Mouse (Mus musculus): ENCODE measurements around the gene Ino80d. TPM values are rescaled to one million over a fixed set of nuclear protein-coding genes. Genes with fewer than 3 reads are reported as not detected.

The Ino80d gene
- total and polyA plus RNA-seq, 2 experiments from 2014 or later = 5.8 to 7.3 TPM

DNA sequence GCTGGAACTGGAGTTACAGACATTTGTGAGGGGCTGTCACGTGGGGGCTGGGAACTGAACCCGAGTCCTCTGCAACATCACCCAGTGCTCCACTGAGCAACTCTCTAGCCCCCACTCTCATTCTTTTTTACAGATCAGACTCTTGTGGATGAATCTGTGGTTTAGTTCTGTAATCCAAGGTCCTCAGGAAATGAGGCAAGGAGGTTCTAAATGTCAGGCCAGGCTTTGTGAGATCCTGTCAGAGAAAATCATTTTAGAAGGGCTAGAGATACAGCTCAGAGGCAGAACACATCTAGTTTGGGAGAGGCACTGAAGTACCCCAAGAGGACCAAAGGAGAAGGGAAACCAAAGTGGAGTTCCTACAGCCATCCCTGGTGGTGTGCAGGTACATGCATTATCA is 16.4 kb upstream of the Ino80d start:
- Histone ChIP-seq H3K27me3 (ENCODE audit: control insufficient read depth, insufficient read depth, low read length) (no peaks in the 10 kb centered on the region), H3K27ac (ENCODE audit: low read depth) (no peak overlapping the region), H3K9me3 (replicated peaks; ENCODE audit: control insufficient read depth, low read length) (no peaks in the 10 kb centered on the region), H3K4me3 (ENCODE audit: low read depth, low read length) (no peak overlapping the region), H3K9ac (replicated peaks; ENCODE audit: low read depth, low read length) (no peak overlapping the region), H3K4me1 (ENCODE audit: control insufficient read depth, insufficient read depth) (0 out of 2 replicates have a peak, but pooled peaks cover 8% of the 10 kb centered on the region), H3K4me2 (ENCODE audit: low read depth, low read length) (no peak overlapping the region), H3K36me3 (replicated peaks; ENCODE audit: control insufficient read depth, insufficient read depth, low read length) (peaks cover 5% of the 10 kb centered on the region)
- TF ChIP-seq CTCF (IDR thresholded peaks at IDR 0.05; ENCODE audit: low read depth) (no peak), EP300 (IDR thresholded peaks at IDR 0.05; ENCODE audit: low read depth) (no peak)
- 85% methylated on average over 2 of the region's 2 CpGs for WGBS
- ATAC-seq (ENCODE audit: insufficient read depth, low read depth) = no peak
- DNase-seq (ENCODE audit: low spot score) = no peak

DNA sequence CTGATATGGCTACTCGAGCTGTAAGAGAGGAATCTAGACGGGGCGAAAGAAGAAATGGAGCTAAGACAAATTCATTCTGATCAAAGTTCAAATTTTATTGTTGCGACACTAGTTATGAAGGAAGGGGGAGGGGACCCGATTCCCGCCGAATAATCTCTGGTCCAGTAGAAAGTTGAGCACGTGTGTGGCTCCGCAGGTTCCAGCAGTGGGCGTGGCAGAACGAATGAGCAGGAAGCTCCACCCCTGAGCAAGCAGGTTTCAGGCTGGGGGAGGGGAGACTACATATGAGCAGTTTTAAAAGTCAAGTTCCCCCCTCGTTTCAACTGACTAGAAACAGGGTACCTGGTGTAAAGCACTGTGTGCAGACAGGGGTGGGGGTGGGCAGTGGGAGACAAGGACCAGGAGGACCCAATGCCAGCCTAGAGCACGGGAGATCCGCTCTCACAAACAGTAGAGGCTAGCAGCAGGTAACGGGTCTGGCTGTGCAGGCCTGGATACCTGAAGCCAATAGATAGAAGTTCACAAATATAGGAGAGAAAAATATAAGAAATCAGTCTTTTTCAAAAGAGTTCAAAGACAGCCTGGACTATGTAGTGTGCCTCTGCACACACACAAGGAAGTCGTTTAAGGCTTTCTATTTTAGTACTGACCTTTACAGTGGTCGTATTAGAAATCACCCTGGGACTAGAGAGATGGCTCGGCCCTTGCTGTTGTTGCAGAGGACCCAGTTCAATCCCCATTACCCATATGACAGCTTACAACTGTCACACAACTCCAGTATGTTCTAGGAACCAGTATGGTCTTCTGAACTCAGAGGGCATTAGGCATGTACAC is 15.6 kb upstream of the Ino80d start:
- peak; percentile 56; the same call in 1 of the 2 replicates for ATAC-seq (ENCODE audit: insufficient read depth, low read depth)

DNA sequence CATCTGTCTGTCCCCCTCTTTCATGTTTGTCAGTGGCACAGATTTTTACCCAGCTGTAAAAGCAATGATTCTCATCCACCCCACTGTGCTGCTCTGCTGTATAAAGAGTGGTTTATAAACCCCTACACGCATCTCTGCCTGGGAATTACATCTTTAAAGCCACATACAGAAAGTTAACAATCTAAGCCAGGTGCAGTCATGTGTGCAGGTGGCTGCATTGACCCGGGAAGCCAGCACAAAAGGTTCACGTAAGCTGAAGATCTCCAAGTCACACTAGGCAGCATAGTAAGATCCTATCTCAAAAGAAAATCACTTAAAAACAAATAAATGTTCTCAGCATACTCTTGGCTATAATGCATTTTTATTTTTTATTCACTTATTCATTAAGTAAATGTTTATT is 14.8 kb upstream of the Ino80d start:
- Histone ChIP-seq H3K4me3 (ENCODE audit: low read depth, low read length) (no peak overlapping the region), H3K9ac (replicated peaks; ENCODE audit: low read depth, low read length) (no peak overlapping the region), H3K27me3 (ENCODE audit: control insufficient read depth, insufficient read depth, low read length) (no peaks in the 10 kb centered on the region), H3K4me1 (ENCODE audit: control insufficient read depth, insufficient read depth) (0 out of 2 replicates have a peak, but pooled peaks cover 8% of the 10 kb centered on the region), H3K36me3 (replicated peaks; ENCODE audit: control insufficient read depth, insufficient read depth, low read length) (peaks cover 10% of the 10 kb centered on the region), H3K9me3 (replicated peaks; ENCODE audit: control insufficient read depth, low read length) (no peaks in the 10 kb centered on the region), H3K4me2 (ENCODE audit: low read depth, low read length) (peak overlapping the region; percentile 69), H3K27ac (ENCODE audit: low read depth) (no peak overlapping the region)
- ATAC-seq (ENCODE audit: insufficient read depth, low read depth) (no peak), DNase-seq (ENCODE audit: low spot score) (no peak)
- TF ChIP-seq EP300 (IDR thresholded peaks at IDR 0.05; ENCODE audit: low read depth) = no peak
- no peak for TF ChIP-seq CTCF (IDR thresholded peaks at IDR 0.05; ENCODE audit: low read depth)
- 70% methylated on average over 3 of the region's 3 CpGs for WGBS

More for the DNA sequence above, 15.6 kb upstream of the Ino80d start:
- Histone ChIP-seq H3K9ac (replicated peaks; ENCODE audit: low read depth, low read length) (no peak overlapping the region; the same call in 1 of the 2 replicates), H3K9me3 (replicated peaks; ENCODE audit: control insufficient read depth, low read length) (no peaks in the 10 kb centered on the region), H3K4me3 (ENCODE audit: low read depth, low read length) (peak overlapping the region; percentile 37), H3K4me1 (ENCODE audit: control insufficient read depth, insufficient read depth) (0 out of 2 replicates have a peak, but pooled peaks cover 8% of the 10 kb centered on the region), H3K4me2 (ENCODE audit: low read depth, low read length) (peak overlapping the region; percentile 69), H3K27me3 (ENCODE audit: control insufficient read depth, insufficient read depth, low read length) (no peaks in the 10 kb centered on the region), H3K36me3 (replicated peaks; ENCODE audit: control insufficient read depth, insufficient read depth, low read length) (peaks cover 10% of the 10 kb centered on the region), H3K27ac (ENCODE audit: low read depth) (no peak overlapping the region)
- no peak for DNase-seq (ENCODE audit: low spot score)
- 16% methylated on average over 18 of the region's 18 CpGs for WGBS
- TF ChIP-seq EP300 (IDR thresholded peaks at IDR 0.05; ENCODE audit: low read depth) (no peak), CTCF (IDR thresholded peaks at IDR 0.05; ENCODE audit: low read depth) (no peak)

DNA sequence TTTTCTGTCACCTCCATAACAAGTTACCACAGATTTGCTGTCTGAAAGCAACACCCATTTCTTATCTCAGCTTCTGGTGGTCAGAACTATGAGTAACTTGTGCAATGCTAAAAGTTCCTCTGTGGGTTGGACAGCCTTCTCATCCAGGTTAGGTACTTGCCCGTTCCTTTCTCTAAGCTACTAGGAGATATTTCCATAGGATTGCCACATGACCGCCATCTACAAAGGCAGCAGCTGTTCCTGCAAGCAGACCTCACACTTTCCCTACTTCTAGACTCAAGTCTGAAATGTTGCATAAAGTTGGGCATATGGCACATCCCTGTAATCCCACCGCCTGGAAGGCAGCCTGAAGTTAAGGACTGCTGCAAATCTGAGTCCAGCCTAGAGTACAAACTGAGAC is 11.7 kb upstream of the Ino80d start:
- Histone ChIP-seq H3K4me2 (ENCODE audit: low read depth, low read length) (no peak overlapping the region), H3K4me3 (ENCODE audit: low read depth, low read length) (no peak overlapping the region), H3K27me3 (ENCODE audit: control insufficient read depth, insufficient read depth, low read length) (no peaks in the 10 kb centered on the region), H3K27ac (ENCODE audit: low read depth) (no peak overlapping the region), H3K9me3 (replicated peaks; ENCODE audit: control insufficient read depth, low read length) (no peaks in the 10 kb centered on the region), H3K36me3 (replicated peaks; ENCODE audit: control insufficient read depth, insufficient read depth, low read length) (peaks cover 34% of the 10 kb centered on the region), H3K9ac (replicated peaks; ENCODE audit: low read depth, low read length) (no peak overlapping the region), H3K4me1 (ENCODE audit: control insufficient read depth, insufficient read depth) (0 out of 2 replicates have a peak, but pooled peaks cover 8% of the 10 kb centered on the region)
- WGBS = 95% methylated on average over 3 of the region's 3 CpGs
- ATAC-seq (ENCODE audit: insufficient read depth, low read depth) (no peak), DNase-seq (ENCODE audit: low spot score) (no peak)
- no peak for TF ChIP-seq CTCF (IDR thresholded peaks at IDR 0.05; ENCODE audit: low read depth)
- no peak for TF ChIP-seq EP300 (IDR thresholded peaks at IDR 0.05; ENCODE audit: low read depth)

DNA sequence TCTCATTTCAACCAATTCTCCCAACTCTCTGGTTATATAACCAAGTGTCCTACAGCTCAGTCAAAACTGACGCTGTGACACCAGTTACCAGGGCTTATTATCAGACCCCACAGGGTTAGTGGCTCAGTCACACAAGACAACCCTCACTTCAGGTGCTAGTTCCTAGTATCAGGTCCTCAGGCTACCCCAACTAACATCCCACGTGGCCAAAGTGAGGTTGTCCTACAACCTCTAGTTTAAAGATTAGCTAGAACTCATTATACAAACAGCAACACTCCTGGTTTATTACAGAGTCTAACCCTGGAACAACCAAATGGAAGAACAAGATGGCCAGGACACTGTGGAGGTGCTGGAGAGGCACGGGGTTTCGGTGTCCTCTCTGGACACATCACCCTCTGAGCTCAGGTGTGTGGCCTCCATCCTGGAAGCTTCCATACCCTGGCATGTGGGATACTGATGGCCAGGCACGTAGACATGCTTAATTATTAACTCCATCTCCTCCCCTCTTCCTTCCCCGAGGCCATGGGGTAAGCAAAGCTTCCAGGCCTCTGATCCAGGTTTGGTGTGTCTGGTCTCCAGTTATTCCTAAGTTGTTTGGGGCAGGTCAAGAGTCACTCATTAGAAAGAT is 9.5 kb upstream of the Ino80d start:
- no peak overlapping the region for H3K4me3 ChIP-seq (ENCODE audit: low read depth, low read length)
- 83% methylated on average over 6 of the region's 6 CpGs for WGBS
- H3K27me3 ChIP-seq (ENCODE audit: control insufficient read depth, insufficient read depth, low read length) = no peaks in the 10 kb centered on the region
- H3K27ac ChIP-seq (ENCODE audit: low read depth) = no peak overlapping the region
- H3K9ac ChIP-seq (replicated peaks; ENCODE audit: low read depth, low read length) = no peak overlapping the region
- peaks cover 5% of the 10 kb centered on the region; the same call in 1 of the 2 replicates for H3K9me3 ChIP-seq (replicated peaks; ENCODE audit: control insufficient read depth, low read length)
- TF ChIP-seq EP300 (IDR thresholded peaks at IDR 0.05; ENCODE audit: low read depth) = no peak
- no peak for TF ChIP-seq CTCF (IDR thresholded peaks at IDR 0.05; ENCODE audit: low read depth)
- peaks cover 54% of the 10 kb centered on the region for H3K36me3 ChIP-seq (replicated peaks; ENCODE audit: control insufficient read depth, insufficient read depth, low read length)
- no peak overlapping the region for H3K4me2 ChIP-seq (ENCODE audit: low read depth, low read length)
- ATAC-seq (ENCODE audit: insufficient read depth, low read depth) = no peak
- no peak for DNase-seq (ENCODE audit: low spot score)
- H3K4me1 ChIP-seq (ENCODE audit: control insufficient read depth, insufficient read depth) = no peaks in the 10 kb centered on the region

Data from heart, postnatal 0 days (tissue).